Comparison of ENCODE assay signal across 22 mouse cellular contexts in genomic region chr1:145968026-145968425, GRCm38 (mm10).
DNase-seq lines count a peak whose midpoint lies in the region; ATAC-seq and TF ChIP-seq lines count a peak whose summit lies in the region.
"Had no signal": no experiment of that assay in that cellular context is flagged by ENCODE, and none has a peak within 500 bp of the region (broad histone marks: within the 10 kb centered on the region; RNA-seq: fewer than 3 reads in every experiment).

No protein-coding gene starts in this region.

- no peaks in the 10 kb centered on the region for H3K79me2 ChIP-seq in liver, adult 2 months (ENCODE audit: control insufficient read depth, insufficient read depth, low read length)
- no peaks in the 10 kb centered on the region for H3K79me2 ChIP-seq in MEL (ENCODE audit: control insufficient read depth, insufficient read depth, low read length, poor library complexity)

- no peak for TF ChIP-seq RAD21 in MEL (IDR thresholded peaks at IDR 0.05; ENCODE audit: low read depth, low read length)

- DNase-seq in liver, adult 2 months (ENCODE audit: extremely low read depth, low read depth, low spot score), result peak; percentile 3
- no peak for DNase-seq in liver
- peak; percentile 1 for DNase-seq in G1E (ENCODE audit: low spot score)
- DNase-seq in MEL (ENCODE audit: low read depth, low spot score), result peak; percentile 8
- no peak for DNase-seq in lung, postnatal 0 days (ENCODE audit: low spot score)
- no peak for DNase-seq in cerebellum, adult 11 months
- DNase-seq: adrenal gland, adult 2 months; adrenal gland, adult 8-10 months; adrenal gland, postnatal 10 days; adrenal gland, postnatal 14 days; adrenal gland, postnatal 25 days; adrenal gland, postnatal 36 days; B cell, adult 2 months; cerebellum, adult 11-12 months; cerebellum, adult 18-20 months; cerebellum, adult 2 months; cerebellum, adult 8-10 months; cerebellum, adult 9-10 months had no signal

- peak; percentile 69 to 77 for TF ChIP-seq EP300 in MEL (IDR thresholded peaks at IDR 0.05; ENCODE audit: low read depth in 1 of 2, low read length in 2 of 2)
- no peak for TF ChIP-seq EP300 in lung, postnatal 0 days (IDR thresholded peaks at IDR 0.05)

- no peak overlapping the region for H3K27ac ChIP-seq in liver, adult 2 months (replicated peaks; ENCODE audit: insufficient read depth, low read depth, low read length)
- H3K27ac ChIP-seq in MEL (ENCODE audit: control insufficient read depth, low read depth, low read length), result no peak overlapping the region
- H3K27ac ChIP-seq in lung, postnatal 0 days (ENCODE audit: low read length), result no peak overlapping the region

- H3K27me3 ChIP-seq in liver, adult 2 months (ENCODE audit: control insufficient read depth, insufficient read depth, low read length), result no peaks in the 10 kb centered on the region
- H3K27me3 ChIP-seq in G1E (ENCODE audit: insufficient read depth, low read length), result no peaks in the 10 kb centered on the region
- H3K27me3 ChIP-seq in MEL (ENCODE audit: control insufficient read depth in 1 of 2, insufficient read depth in 2 of 2, low read length in 2 of 2), result no peaks in the 10 kb centered on the region
- no peaks in the 10 kb centered on the region for H3K27me3 ChIP-seq in lung, postnatal 0 days (replicated peaks; ENCODE audit: insufficient read depth, low read length)
- H3K27me3 ChIP-seq: CH12.LX, Patski had no signal

- H3K4me2 ChIP-seq in lung, postnatal 0 days (replicated peaks; ENCODE audit: low read depth, low read length), result no peak overlapping the region

- no peaks in the 10 kb centered on the region for H3K4me1 ChIP-seq in liver, adult 2 months (ENCODE audit: control insufficient read depth, insufficient read depth, low read length)
- H3K4me1 ChIP-seq in G1E (ENCODE audit: insufficient read depth, low read depth, low read length), result no peaks in the 10 kb centered on the region
- peaks cover 0 to 6% of the 10 kb centered on the region in 2 experiments; a peak in 2 of 4 replicates for H3K4me1 ChIP-seq in MEL (ENCODE audit: control insufficient read depth in 1 of 2, insufficient read depth in 2 of 2, low read length in 2 of 2)
- H3K4me1 ChIP-seq in lung, postnatal 0 days (ENCODE audit: insufficient read depth, low read depth, low read length), result no peaks in the 10 kb centered on the region

- no peak for TF ChIP-seq POLR2A in liver, adult 2 months (IDR thresholded peaks at IDR 0.05; ENCODE audit: extremely low read depth, insufficient read depth, low read length)
- no peak for TF ChIP-seq POLR2A in MEL (IDR thresholded peaks at IDR 0.05; ENCODE audit: control insufficient read depth in 1 of 2, insufficient read depth in 1 of 2, low read depth in 1 of 2, low read length in 2 of 2, poor library complexity in 1 of 2)

- H3K9ac ChIP-seq in liver, adult 2 months (ENCODE audit: low read depth, low read length), result no peak overlapping the region
- no peak overlapping the region for H3K9ac ChIP-seq in MEL (ENCODE audit: control insufficient read depth, low read depth, low read length, poor library complexity, severe bottlenecking)
- H3K9ac ChIP-seq in lung, postnatal 0 days (replicated peaks; ENCODE audit: low read depth), result no peak overlapping the region

- peak; percentile 88 for ATAC-seq in G1E (ENCODE audit: extremely low read depth, insufficient number of reproducible peaks, low FRiP score, poor library complexity, severe bottlenecking)
- no peak for ATAC-seq in lung, postnatal 0 days
- ATAC-seq: activated CD4-positive, CD25-positive, alpha-beta regulatory T cell, adult 4 months; CD4-positive, CD25-positive, alpha-beta regulatory T cell, adult 4 months; Patski had no signal

- H3K9me3 ChIP-seq in G1E (replicated peaks) (no peaks in the 10 kb centered on the region), MEL (replicated peaks; ENCODE audit: insufficient read depth, low read length) (no peaks in the 10 kb centered on the region)
- no peaks in the 10 kb centered on the region for H3K9me3 ChIP-seq in lung, postnatal 0 days (ENCODE audit: low read length)

- no peak for TF ChIP-seq CTCF in liver, adult 2 months (IDR thresholded peaks at IDR 0.05; ENCODE audit: low read depth, low read length)
- no peak for TF ChIP-seq CTCF in G1E (IDR thresholded peaks at IDR 0.05; ENCODE audit: low read depth, low read length)
- TF ChIP-seq CTCF in MEL (IDR thresholded peaks at IDR 0.05 in 2 of 3, conservative IDR thresholded peaks at IDR 0.05 in 1 of 3; ENCODE audit: control insufficient read depth in 1 of 3, insufficient read depth in 1 of 3, low read depth in 2 of 3, low read length in 3 of 3, poor library complexity in 1 of 3, severe bottlenecking in 1 of 3), result no peak
- TF ChIP-seq CTCF in lung, postnatal 0 days (IDR thresholded peaks at IDR 0.05), result no peak

- no peaks in the 10 kb centered on the region for H3K36me3 ChIP-seq in liver, adult 2 months (ENCODE audit: control insufficient read depth, insufficient read depth, low read length)
- H3K36me3 ChIP-seq in G1E (replicated peaks) (no peaks in the 10 kb centered on the region), MEL (ENCODE audit: control insufficient read depth in 1 of 2, insufficient read depth in 2 of 2, low read length in 2 of 2) (0 out of 4 replicates have a peak, but pooled peaks cover 0 to 2% of the 10 kb centered on the region in 2 experiments)
- H3K36me3 ChIP-seq in lung, postnatal 0 days (ENCODE audit: insufficient read depth, low read length), result no peaks in the 10 kb centered on the region

- no peak overlapping the region for H3K4me3 ChIP-seq in liver, adult 2 months (ENCODE audit: insufficient read depth, low read depth, low read length)
- no peak overlapping the region for H3K4me3 ChIP-seq in G1E (ENCODE audit: low read depth, low read length)
- no peak overlapping the region for H3K4me3 ChIP-seq in MEL (ENCODE audit: control insufficient read depth in 1 of 2, insufficient read depth in 1 of 2, low read depth in 2 of 2, low read length in 2 of 2)
- no peak overlapping the region for H3K4me3 ChIP-seq in lung, postnatal 0 days (ENCODE audit: low read depth, low read length)

TF ChIP-seq in MEL, 35 proteins besides CTCF, POLR2A, EP300 and RAD21:
- TF ChIP-seq RCOR1 (IDR thresholded peaks at IDR 0.05; ENCODE audit: low read depth, low read length) (peak; percentile 35; the same call in 1 of the 2 replicates), ETS1 (IDR thresholded peaks at IDR 0.05; ENCODE audit: low read depth, low read length) (0 out of 2 replicates have a peak, but pooled peaks have one; percentile 16), GATA1 (IDR thresholded peaks at IDR 0.05; ENCODE audit: low read depth, low read length) (peak; percentile 64; the same call in 1 of the 2 replicates), E2F4 (IDR thresholded peaks at IDR 0.05; ENCODE audit: borderline replicate concordance, low read depth, low read length) (no peak), MXI1 (IDR thresholded peaks at IDR 0.05; ENCODE audit: low read depth, low read length) (no peak), TCF12 (IDR thresholded peaks at IDR 0.05; ENCODE audit: low read depth, low read length) (peak; percentile 88), ZC3H11A (IDR thresholded peaks at IDR 0.05; ENCODE audit: low read depth, low read length) (no peak), ZNF384 (IDR thresholded peaks at IDR 0.05; ENCODE audit: low read depth, low read length) (no peak)

Comparison
In these comparisons a context has a peak if more than half of its experiments do, and no peak if none do; other contexts are left out.
1. DNase-seq: peak in liver, adult 2 months (single experiment), G1E (single experiment) and MEL (single experiment); none in liver (single experiment), lung, postnatal 0 days (single experiment) and cerebellum, adult 11 months (single experiment).